Mouse (Mus musculus) lung, postnatal 0 days (tissue): ENCODE data around the gene Sdr42e1.

Experiments
- CTCF ChIP-seq: IDR thresholded peaks from 2 replicates; pipeline ENCODE4 v1.5.1; 2016; ENCODE audit warnings: antibody characterized with exemption, mild to moderate bottlenecking
- EP300 ChIP-seq: IDR thresholded peaks from 2 replicates; pipeline ENCODE4 v1.6.1; 2016; ENCODE audit warnings: antibody characterized with exemption, mild to moderate bottlenecking, control low read depth

- TF ChIP-seq EP300, result no peak
- TF ChIP-seq CTCF, result no peak
These were observed 41.0 kb downstream of the Sdr42e1 start for GRCm38 (mm10) chr8:117632532-117632931.
